Mouse (Mus musculus) urinary bladder, postnatal 10 days (tissue): ENCODE results near the gene Tmem86b.
"Not testable (repeated sequence)": the region's sequence is repeated elsewhere in the genome, so short reads cannot be mapped to it uniquely, and the experiment has no call there.

Experiments used
- DNase-seq: peaks from one replicate; pipeline ENCODE4 v3.0.0; 2022; ENCODE audit warnings: low spot score

The Tmem86b gene

DNA sequence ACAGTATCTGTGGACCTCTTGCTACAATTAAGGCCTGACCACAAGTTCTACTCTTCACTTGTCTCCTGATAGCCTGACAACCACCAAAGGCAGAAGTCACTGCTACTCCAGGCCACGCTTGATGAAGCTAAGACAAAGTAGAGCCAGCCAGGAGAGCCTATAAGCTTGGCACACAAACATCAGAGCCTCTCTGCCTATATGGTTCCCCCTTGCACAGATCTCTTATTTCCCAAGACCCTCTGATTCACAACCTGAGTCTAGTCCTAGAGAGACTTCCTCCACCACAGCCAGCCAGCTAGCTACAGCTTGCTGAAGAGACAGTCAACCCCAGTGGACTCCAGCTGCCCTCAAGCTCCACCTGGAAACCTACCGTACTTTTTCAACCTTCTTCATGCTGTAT lies 16.8 kb upstream of the Tmem86b start:
- no peak for DNase-seq

DNA sequence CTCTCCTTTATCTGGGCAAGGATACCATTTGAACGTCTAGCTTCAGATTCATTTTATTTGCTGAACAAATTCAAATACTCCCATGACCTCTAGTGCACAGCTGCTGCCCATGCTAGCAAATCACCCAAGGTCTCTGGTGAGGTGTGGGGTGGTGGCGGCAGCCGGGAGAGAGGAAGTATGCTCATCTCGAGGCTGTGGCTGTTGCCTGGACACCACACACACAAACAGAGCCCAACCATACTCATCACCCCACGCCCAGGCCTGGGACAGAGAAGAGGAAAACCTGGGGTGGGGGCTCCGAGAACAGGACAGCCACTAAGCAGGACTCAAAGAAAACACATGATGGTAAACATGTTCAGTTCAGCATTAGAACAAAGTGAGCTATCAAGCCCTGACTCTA lies 16.1 kb upstream of the Tmem86b start:
- DNase-seq: no peak

- DNase-seq: no peak
These were observed 15.6 kb upstream of the Tmem86b start for GRCm38 (mm10) chr7:4646806-4647205.

GRCm38 (mm10) chr7:4643225-4643624 lies 12.0 kb upstream of the Tmem86b start:
- DNase-seq: no peak

- no peak for DNase-seq
These were observed 10.7 kb upstream of the Tmem86b start for GRCm38 (mm10) chr7:4641956-4642355.

DNA sequence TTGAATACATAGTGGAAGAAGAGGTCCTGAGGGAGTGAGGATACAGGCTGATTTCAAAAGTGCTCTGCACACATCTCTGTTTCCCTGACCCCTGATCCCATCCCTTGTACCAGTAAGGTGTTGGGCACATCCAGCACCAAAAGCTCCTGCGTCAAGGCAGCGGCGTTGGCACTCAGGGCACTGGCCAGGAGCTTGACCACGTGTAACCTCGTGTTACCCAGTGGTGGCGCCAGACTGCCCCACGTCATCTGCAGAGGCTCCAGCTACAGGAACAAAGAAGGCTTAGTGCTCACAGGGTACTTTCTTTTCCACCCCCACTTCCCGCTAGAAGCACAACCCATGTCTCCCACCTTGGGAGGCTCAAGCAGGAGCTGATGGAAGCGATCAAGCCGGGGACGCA lies 9.9 kb upstream of the Tmem86b start:
- no peak for DNase-seq

DNA sequence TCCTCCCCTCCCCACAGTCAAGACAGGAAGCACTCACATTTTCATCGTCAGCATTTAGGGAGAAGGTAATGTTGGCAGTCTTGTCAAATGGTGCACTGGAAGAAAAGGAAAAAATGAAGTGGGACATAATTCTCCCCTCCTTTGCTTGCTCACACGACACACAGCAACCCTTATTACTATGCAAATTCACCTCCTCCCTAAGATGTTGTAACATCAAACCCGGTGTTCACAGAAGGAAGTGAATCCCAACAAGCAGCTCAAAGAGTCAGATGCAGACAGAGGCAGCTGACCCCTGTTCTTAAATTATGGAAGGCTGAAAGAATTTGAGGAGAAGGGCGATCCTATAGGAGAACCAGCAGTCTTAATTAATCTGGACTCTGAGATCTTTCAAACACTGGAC lies 5.0 kb upstream of the Tmem86b start:
- DNase-seq: no peak

- DNase-seq: no peak
These were observed 1.0 kb downstream of the Tmem86b start for GRCm38 (mm10) chr7:4630198-4630597.

GRCm38 (mm10) chr7:4629586-4629985 lies 1.6 kb downstream of the Tmem86b start:
- no peak for DNase-seq

- DNase-seq: no peak
These were observed 5.3 kb downstream of the Tmem86b start for GRCm38 (mm10) chr7:4625928-4626327.

DNA sequence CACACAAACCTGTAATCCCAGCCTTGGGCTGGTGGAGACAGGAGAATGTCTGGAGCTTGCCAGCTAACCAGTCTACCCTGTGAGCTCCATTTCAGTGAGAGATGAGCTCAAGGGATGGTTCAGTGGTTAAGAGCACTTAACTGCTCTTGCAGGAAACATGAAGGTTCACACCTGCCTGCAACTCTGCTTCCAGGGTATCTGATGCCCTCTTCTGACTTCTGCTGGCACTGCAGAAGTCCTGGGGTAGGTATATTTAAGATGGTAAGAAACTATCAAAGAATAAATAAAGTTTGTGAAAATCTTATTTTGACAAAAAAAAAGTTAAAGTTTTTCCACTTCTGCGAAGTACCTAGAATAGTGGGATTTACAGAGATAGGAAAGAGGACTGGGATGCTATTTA lies 6.9 kb downstream of the Tmem86b start:
- DNase-seq: no peak

DNA sequence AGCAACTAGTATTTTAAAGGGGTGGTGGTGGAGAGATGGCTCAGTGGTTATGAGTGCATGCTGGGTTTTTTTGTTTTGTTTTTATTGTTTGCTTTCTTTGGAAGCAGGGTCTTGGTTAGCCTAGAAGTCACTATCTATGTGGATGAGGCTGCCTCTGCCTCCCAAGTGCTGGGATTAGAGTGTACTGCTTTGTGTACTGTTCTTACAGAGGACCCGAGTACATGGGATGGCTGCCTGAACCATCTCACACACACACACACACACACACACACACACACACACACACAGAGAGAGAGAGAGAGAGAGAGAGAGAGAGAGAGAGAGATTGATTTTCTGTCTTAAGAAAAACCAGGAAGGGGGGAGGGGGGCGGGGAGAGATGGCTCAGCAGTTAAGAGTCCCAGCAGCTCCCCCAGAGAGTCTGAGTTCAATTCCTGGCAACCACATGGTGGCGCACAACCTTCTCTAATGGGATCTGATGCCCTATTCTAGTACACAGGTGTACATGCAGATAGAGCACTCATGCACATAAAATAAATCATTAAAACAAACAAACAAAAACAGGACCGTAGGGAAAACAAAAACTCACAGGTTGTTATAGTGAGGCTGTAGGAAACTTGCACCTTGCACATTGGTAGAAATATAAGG lies 7.6 kb downstream of the Tmem86b start:
- no peak for DNase-seq

- no peak for DNase-seq
These were observed 11.2 kb downstream of the Tmem86b start for GRCm38 (mm10) chr7:4619979-4620378.

GRCm38 (mm10) chr7:4613740-4614403 lies 17.4 kb downstream of the Tmem86b start:
- no peak for DNase-seq

- DNase-seq: no peak
These were observed 18.3 kb downstream of the Tmem86b start for GRCm38 (mm10) chr7:4612956-4613355.

DNA sequence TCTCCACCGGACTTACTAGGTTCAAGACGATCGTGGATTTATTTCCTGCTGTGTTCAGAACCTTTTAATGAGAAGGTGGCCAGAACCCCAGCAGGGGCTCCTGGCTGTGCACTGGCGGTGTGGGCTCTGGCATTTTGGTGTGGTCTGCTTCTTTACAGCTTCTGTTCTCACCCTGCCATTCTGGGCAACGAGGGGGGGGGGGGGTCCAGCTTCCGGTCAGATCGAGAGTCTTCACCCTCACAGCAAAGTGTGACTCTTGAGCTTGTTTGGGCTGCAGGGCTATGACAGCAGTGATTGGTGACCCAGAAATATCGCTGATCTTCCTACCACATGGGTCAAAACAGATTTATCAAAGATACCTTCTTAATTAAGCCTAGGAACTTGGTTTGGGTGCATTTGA lies 18.8 kb downstream of the Tmem86b start:
- DNase-seq: no peak

DNA sequence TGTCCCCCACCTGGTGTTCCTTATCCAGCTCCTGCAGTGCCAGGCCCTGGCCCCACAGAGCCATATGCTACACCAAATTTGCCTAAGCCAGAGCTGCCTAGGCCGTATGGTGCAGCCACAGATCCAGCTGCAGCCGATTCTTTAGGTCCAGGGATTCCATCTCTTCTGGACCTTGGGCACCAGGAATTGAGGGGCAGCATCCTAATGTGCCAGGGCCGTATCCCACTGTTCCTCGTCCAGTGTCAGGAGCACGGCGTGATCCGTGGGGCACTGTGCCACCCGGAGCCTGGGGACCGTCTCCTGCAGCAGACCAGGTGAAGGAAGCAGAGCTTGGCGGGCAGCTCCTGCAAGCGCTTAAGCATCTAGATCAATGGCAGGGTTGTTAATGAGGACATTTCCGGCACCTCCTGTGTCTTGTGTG lies 19.3 kb downstream of the Tmem86b start:
- DNase-seq: no peak

DNA sequence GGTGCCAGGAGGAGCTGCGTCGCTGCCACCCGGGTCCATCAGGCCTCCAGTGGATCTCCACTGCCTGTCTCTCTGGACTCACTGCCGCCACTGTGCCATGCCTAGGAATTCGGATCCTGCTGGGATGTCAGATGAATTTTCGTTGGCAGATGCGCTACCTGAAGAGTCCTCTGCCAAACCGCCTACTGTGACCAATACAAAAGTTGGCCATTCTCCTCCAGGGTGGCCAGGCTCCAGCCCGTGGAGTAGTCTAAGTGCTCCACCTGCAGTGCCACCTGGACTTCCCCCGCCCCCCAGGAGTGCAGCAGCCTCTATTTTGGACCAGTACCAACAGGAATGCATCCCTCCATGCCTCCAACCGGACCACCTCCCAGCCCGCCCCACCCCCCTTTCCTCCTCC lies 19.7 kb downstream of the Tmem86b start:
- DNase-seq: no peak

DNA sequence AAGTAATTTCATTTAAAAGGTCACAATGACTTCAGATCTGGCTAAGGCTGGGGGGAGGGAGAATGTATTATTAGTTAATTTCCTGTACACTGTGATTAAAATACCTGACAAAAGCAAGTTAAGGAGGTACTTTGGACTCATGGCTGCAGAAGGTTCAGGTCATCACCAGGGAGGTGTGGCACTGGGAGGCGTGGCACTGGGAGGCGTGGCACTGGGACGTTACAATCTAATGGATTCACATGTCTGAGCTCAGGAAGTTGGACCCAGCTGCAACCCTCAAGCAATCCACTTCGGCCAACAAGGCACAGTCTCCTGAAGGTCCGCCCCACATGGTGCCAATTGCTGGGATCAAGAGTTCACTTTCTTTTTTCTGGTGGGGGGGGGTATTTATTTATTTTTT lies 23.2 kb downstream of the Tmem86b start:
- DNase-seq: no peak

- no peak for DNase-seq
These were observed 27.3 kb downstream of the Tmem86b start, which contains the start of gene Ptprh for GRCm38 (mm10) chr7:4603873-4604272. TSS of gene Ptprh (minus strand) at chr7:4604041.

GRCm38 (mm10) chr7:4602969-4603368 lies 28.3 kb downstream of the Tmem86b start:
- no peak for DNase-seq

GRCm38 (mm10) chr7:4597046-4597445 lies 34.2 kb downstream of the Tmem86b start:
- not testable (repeated sequence) for DNase-seq

GRCm38 (mm10) chr7:4581481-4581880 lies 49.7 kb downstream of the Tmem86b start:
- DNase-seq: not testable (repeated sequence)
